Mouse (Mus musculus): ENCODE measurements around the gene Ciz1. TPM values are rescaled to one million over a fixed set of nuclear protein-coding genes. Genes with fewer than 3 reads are reported as not detected.
A peak's percentile ranks its signal among the peaks of the same experiment; 100 is the strongest.

The Ciz1 gene
- polyA plus RNA-seq, 1 experiment from 2014 or later = 42.7 TPM

GRCm38 (mm10) chr2:32311443-32312317, 40.4 kb upstream of the Ciz1 start:
- H3K27me3 ChIP-seq = no peaks in the 10 kb centered on the region
- H3K27ac ChIP-seq = peak overlapping the region; percentile 81
- H3K9ac ChIP-seq = peak overlapping the region; percentile 70
- 6% methylated on average over 40 of the region's 42 CpGs for WGBS
- H3K4me2 ChIP-seq = peak overlapping the region; percentile 98
- H3K9me3 ChIP-seq = no peaks in the 10 kb centered on the region
- H3K4me3 ChIP-seq = peak overlapping the region; percentile 64
- no peak for ATAC-seq (ENCODE audit: insufficient number of reproducible peaks, low FRiP score, low TSS enrichment, low read depth)
- H3K4me1 ChIP-seq = peaks cover 54% of the 10 kb centered on the region
- H3K36me3 ChIP-seq = peaks cover 54% of the 10 kb centered on the region

GRCm38 (mm10) chr2:32312318-32312964, 39.7 kb upstream of the Ciz1 start:
- H3K9ac ChIP-seq = peak overlapping the region; percentile 70
- peak overlapping the region; percentile 64 for H3K4me3 ChIP-seq
- peaks cover 46% of the 10 kb centered on the region for H3K36me3 ChIP-seq
- ATAC-seq (ENCODE audit: insufficient number of reproducible peaks, low FRiP score, low TSS enrichment, low read depth) = peak; percentile 40; the same call in 1 of the 2 replicates
- H3K4me2 ChIP-seq = peak overlapping the region; percentile 98
- H3K27me3 ChIP-seq = no peaks in the 10 kb centered on the region
- H3K4me1 ChIP-seq = peaks cover 62% of the 10 kb centered on the region
- WGBS = 3% methylated on average over 55 of the region's 56 CpGs
- peak overlapping the region; percentile 81 for H3K27ac ChIP-seq
- H3K9me3 ChIP-seq = no peaks in the 10 kb centered on the region

GRCm38 (mm10) chr2:32314831-32315230, 37.3 kb upstream of the Ciz1 start:
- no peaks in the 10 kb centered on the region for H3K27me3 ChIP-seq
- H3K4me1 ChIP-seq = peaks cover 70% of the 10 kb centered on the region
- no peak overlapping the region for H3K4me3 ChIP-seq
- peak overlapping the region; percentile 100 for H3K27ac ChIP-seq
- H3K9me3 ChIP-seq = no peaks in the 10 kb centered on the region
- WGBS = 90% methylated on average over 14 of the region's 14 CpGs
- no peak overlapping the region for H3K9ac ChIP-seq
- H3K36me3 ChIP-seq = peaks cover 24% of the 10 kb centered on the region
- ATAC-seq (ENCODE audit: insufficient number of reproducible peaks, low FRiP score, low TSS enrichment, low read depth) = no peak
- H3K4me2 ChIP-seq = no peak overlapping the region

- Histone ChIP-seq H3K9me3 (no peaks in the 10 kb centered on the region), H3K4me3 (0 out of 2 replicates have a peak overlapping the region, but pooled peaks have one; percentile 1), H3K36me3 (peaks cover 14% of the 10 kb centered on the region), H3K4me2 (peak overlapping the region; percentile 22), H3K27me3 (no peaks in the 10 kb centered on the region), H3K27ac (peak overlapping the region; percentile 100), H3K4me1 (peaks cover 70% of the 10 kb centered on the region), H3K9ac (0 out of 2 replicates have a peak overlapping the region, but pooled peaks have one; percentile 21)
- ATAC-seq (ENCODE audit: insufficient number of reproducible peaks, low FRiP score, low TSS enrichment, low read depth) = no peak
- 7% methylated on average over 8 of the region's 8 CpGs for WGBS
These were observed 36.4 kb upstream of the Ciz1 start for GRCm38 (mm10) chr2:32315751-32316150.

GRCm38 (mm10) chr2:32316887-32317656, 35.1 kb upstream of the Ciz1 start:
- Histone ChIP-seq H3K4me3 (peak overlapping the region; percentile 50; the same call in 1 of the 2 replicates), H3K4me1 (peaks cover 62% of the 10 kb centered on the region), H3K27ac (peak overlapping the region; percentile 100), H3K36me3 (peaks cover 13% of the 10 kb centered on the region; the same call in 1 of the 2 replicates), H3K27me3 (no peaks in the 10 kb centered on the region), H3K9ac (no peak overlapping the region), H3K4me2 (peak overlapping the region; percentile 66), H3K9me3 (no peaks in the 10 kb centered on the region)
- 24% methylated on average over 20 of the region's 20 CpGs for WGBS
- peak; percentile 69 for ATAC-seq (ENCODE audit: insufficient number of reproducible peaks, low FRiP score, low TSS enrichment, low read depth)

- peak overlapping the region; percentile 100 for H3K27ac ChIP-seq
- H3K4me1 ChIP-seq = peaks cover 55% of the 10 kb centered on the region
- under 1% methylated on average over 19 of the region's 19 CpGs for WGBS
These were observed 34.2 kb upstream of the Ciz1 start for GRCm38 (mm10) chr2:32317791-32318417.

GRCm38 (mm10) chr2:32318709-32319585, 33.2 kb upstream of the Ciz1 start:
- peak overlapping the region; percentile 50 for H3K4me3 ChIP-seq
- no peaks in the 10 kb centered on the region for H3K27me3 ChIP-seq
- ATAC-seq (ENCODE audit: insufficient number of reproducible peaks, low FRiP score, low TSS enrichment, low read depth) = no peak
- H3K27ac ChIP-seq = peak overlapping the region; percentile 100
- 30% methylated on average over 14 of the region's 14 CpGs for WGBS
- H3K36me3 ChIP-seq = peaks cover 17% of the 10 kb centered on the region
- peak overlapping the region; percentile 67 for H3K9ac ChIP-seq
- H3K4me1 ChIP-seq = peaks cover 55% of the 10 kb centered on the region
- H3K4me2 ChIP-seq = peak overlapping the region; percentile 66
- no peaks in the 10 kb centered on the region for H3K9me3 ChIP-seq

More at GRCm38 (mm10) chr2:32317791-32318417, 34.2 kb upstream of the Ciz1 start:
- H3K9ac ChIP-seq = peak overlapping the region; percentile 67
- peaks cover 16% of the 10 kb centered on the region for H3K36me3 ChIP-seq
- peak; percentile 85 for ATAC-seq (ENCODE audit: insufficient number of reproducible peaks, low FRiP score, low TSS enrichment, low read depth)
- H3K27me3 ChIP-seq = no peaks in the 10 kb centered on the region
- peak overlapping the region; percentile 50 for H3K4me3 ChIP-seq
- no peaks in the 10 kb centered on the region for H3K9me3 ChIP-seq
- peak overlapping the region; percentile 66 for H3K4me2 ChIP-seq

- WGBS = 16% methylated on average over 9 of the region's 9 CpGs
- ATAC-seq (ENCODE audit: insufficient number of reproducible peaks, low FRiP score, low TSS enrichment, low read depth) = peak; percentile 59
- no peaks in the 10 kb centered on the region for H3K9me3 ChIP-seq
- H3K27me3 ChIP-seq = no peaks in the 10 kb centered on the region
- H3K9ac ChIP-seq = no peak overlapping the region
- H3K4me1 ChIP-seq = peaks cover 52% of the 10 kb centered on the region
- H3K4me3 ChIP-seq = peak overlapping the region; percentile 50
- peak overlapping the region; percentile 66 for H3K4me2 ChIP-seq
- peak overlapping the region; percentile 100 for H3K27ac ChIP-seq
- peaks cover 19% of the 10 kb centered on the region for H3K36me3 ChIP-seq
These were observed 32.2 kb upstream of the Ciz1 start for GRCm38 (mm10) chr2:32319586-32320580.

- H3K4me1 ChIP-seq = peaks cover 47% of the 10 kb centered on the region
- no peak overlapping the region for H3K9ac ChIP-seq
- peak overlapping the region; percentile 100 for H3K27ac ChIP-seq
- no peaks in the 10 kb centered on the region for H3K27me3 ChIP-seq
- no peaks in the 10 kb centered on the region for H3K9me3 ChIP-seq
- H3K36me3 ChIP-seq = peaks cover 24% of the 10 kb centered on the region
- H3K4me3 ChIP-seq = no peak overlapping the region
- H3K4me2 ChIP-seq = no peak overlapping the region
- ATAC-seq (ENCODE audit: insufficient number of reproducible peaks, low FRiP score, low TSS enrichment, low read depth) = no peak
- 47% methylated on average over 11 of the region's 11 CpGs for WGBS
These were observed 31.4 kb upstream of the Ciz1 start for GRCm38 (mm10) chr2:32320721-32321120.
